Mouse (Mus musculus) left cerebral cortex, postnatal 25 days (tissue): ENCODE results near the gene Olfr391-ps. TPM values are rescaled to one million over a fixed set of nuclear protein-coding genes. Genes with fewer than 3 reads are reported as not detected.

ENCODE experiments used
- DNase-seq, 2 experiments: peaks; one replicate each; pipeline ENCODE4 v3.0.0; 2022; ENCODE audit warnings: low spot score in 2 of 2, mixed read lengths in 1 of 2
- intact Hi-C: fragments of 180-260 bp; cut with DNase I; formaldehyde crosslinking; loops from one replicate; pipeline ENCODE4 v1.15.1; 2025
- total RNA-seq, 2 experiments: library from RNA; stranded (reverse); gene quantifications; 2 replicates each; pipeline ENCODE4 v1.2.3; 2021

Olfr391-ps gene
- total RNA-seq, result not detected

DNA sequence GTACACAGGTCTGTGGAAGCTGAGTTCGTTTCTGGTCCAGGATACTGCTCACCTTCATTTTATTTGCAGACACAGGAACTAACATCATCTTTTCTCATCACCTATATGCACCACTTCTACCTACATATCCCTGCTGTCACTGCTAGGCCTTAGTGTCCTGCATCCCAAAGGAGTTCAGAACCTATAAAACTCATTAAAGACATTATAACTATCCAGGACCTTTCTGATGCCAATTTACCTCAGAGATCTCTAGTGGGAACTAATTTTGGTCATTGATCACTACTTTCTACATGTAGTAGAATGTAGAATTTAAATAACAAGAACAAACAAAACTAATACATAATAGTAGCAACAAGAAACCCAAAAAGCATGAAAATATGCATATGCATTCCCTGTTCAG, at the start of gene Olfr391-ps:
TSS of gene Olfr391-ps (minus strand) at position 101 of the 400 bp plus-strand sequence.
- intact Hi-C loops, result no loop called here
- DNase-seq, result no peak

DNA sequence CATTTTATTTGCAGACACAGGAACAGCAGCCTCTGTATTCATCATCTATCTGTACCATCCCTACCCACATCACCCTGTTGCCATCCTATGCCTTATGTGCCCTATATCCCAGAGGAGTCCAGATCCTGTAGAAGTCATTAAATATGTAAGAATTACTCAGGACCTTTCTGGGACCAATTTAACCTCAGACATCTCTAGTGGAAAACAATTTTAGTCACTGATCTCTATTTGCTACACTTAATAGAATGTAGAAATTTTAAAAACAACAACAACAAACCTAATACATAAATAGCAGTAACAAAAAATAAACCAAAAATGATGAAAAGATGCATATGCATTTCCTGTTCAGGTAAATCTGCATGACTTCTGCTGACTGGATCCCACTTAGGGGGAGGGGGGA, 48.5 kb upstream of the Olfr391-ps start, which contains the start of gene Olfr393:
TSS of gene Olfr393 (minus strand) at position 101 of the 400 bp plus-strand sequence.
- DNase-seq, result no peak
- intact Hi-C loops, result no loop called here

DNA sequence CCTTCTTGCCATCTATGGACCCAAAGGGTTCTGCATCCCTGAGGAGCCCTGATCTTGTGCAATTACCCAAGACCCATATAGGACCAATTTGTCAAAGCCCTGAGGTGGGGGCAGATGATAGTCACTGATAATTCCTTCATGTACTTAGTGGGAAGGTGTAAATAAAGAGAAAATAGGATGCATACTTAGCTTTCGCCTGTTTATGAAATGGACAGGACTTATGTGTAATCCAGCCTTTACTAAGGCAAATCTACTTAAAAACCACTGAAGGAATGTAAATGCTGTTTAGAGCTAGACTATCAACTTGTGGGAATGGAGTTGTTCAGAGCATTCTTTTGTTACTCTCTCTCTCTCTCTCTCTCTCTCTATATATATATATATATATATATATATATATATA, 14.1 kb upstream of the Olfr391-ps start, which contains the start of gene Olfr392:
TSS of gene Olfr392 (minus strand) at position 101 of the 400 bp plus-strand sequence.
- intact Hi-C loops, result no loop called here

DNA sequence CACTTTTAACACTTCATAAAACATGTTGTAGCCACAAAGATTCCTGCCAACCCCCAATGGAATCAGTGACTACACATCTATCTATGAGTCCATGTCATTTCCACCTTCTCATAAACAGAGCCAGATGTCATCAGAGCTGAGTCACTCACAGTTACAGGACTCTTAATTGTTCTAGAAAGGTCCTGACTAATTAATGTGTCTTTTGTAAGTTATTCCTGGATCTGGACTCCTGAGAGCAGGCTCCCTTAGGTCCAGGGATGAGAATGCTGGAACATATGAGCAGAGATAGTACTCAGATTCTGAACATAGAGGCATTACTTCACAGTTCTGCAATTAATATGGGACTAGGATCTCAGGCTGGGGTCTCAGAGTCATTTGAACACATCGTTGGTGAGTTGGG, 20.2 kb downstream of the Olfr391-ps start, which contains the start of gene Olfr390:
TSS of gene Olfr390 (plus strand) at position 301 of the 400 bp plus-strand sequence.
- no peak for DNase-seq
- intact Hi-C loops, result no loop called here

More for the DNA sequence above, 14.1 kb upstream of the Olfr391-ps start, which contains the start of gene Olfr392:
- no peak for DNase-seq

DNA sequence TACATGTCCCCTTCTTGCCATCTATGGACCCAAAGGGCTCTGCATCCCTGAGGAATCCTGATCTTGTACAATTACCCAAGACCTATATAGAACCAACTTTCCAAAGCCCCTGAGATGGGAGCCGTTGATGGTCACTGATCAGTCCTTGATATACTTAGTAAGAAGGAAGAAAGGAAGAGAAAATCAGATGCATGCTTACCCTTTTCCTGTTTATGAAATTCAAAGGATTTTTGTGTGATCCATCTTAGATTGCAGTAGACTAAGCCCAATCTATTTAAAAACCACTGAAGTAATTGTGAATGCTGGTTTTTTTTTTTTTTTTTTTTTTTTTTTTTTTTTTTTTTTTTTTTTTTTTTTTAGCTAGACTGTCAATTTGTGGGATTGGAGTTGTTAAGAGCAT, 22.2 kb downstream of the Olfr391-ps start, which contains the start of gene Olfr389:
TSS of gene Olfr389 (minus strand) at position 101 of the 400 bp plus-strand sequence.
- DNase-seq, result no peak
- intact Hi-C loops, result no loop called here

DNA sequence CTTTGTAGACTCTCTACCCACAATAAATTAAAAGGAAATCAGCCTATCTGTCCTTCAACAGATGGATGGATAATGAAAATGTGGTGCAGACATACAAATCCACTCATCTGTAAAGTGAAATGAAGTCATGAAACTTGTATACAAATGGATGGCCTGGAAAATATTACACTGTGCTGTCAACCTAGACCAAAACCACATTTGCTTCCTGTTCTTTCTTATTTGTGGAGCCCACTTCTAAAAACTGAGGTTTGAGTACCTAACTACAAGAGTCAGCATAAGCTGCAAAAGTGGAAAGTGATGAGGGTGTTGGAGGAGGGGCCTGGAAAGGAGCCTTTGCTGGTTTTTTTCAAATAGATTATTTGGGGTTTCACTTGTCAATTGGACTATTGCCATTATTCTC, 43.7 kb downstream of the Olfr391-ps start:
- intact Hi-C loops, result no loop called here
- DNase-seq, result no peak

Other genes with a start within 250 kb of the Olfr391-ps start
- not detected for gene Olfr385, start 210.0 kb downstream of the Olfr391-ps start, total RNA-seq
- gene Olfr384, start 204.5 kb downstream of the Olfr391-ps start, total RNA-seq, result not detected
- not detected for gene Zfp735, start 114.3 kb downstream of the Olfr391-ps start, total RNA-seq
- not detected for gene Olfr389, start 22.3 kb downstream of the Olfr391-ps start, total RNA-seq
- gene Olfr390, start 20.1 kb downstream of the Olfr391-ps start, total RNA-seq, result not detected
- not detected for gene Olfr392, start 14.0 kb upstream of the Olfr391-ps start, total RNA-seq
- gene Olfr393, start 48.4 kb upstream of the Olfr391-ps start, total RNA-seq, result not detected
- not detected for gene Olfr394, start 87.7 kb upstream of the Olfr391-ps start, total RNA-seq
- gene Olfr395, start 106.2 kb upstream of the Olfr391-ps start, total RNA-seq, result not detected
- gene Olfr23, start 133.6 kb upstream of the Olfr391-ps start, total RNA-seq, result not detected
- gene Olfr397, start 157.8 kb upstream of the Olfr391-ps start, total RNA-seq, result not detected
- not detected for gene Olfr398, start 187.4 kb upstream of the Olfr391-ps start, total RNA-seq